Mouse (Mus musculus): ENCODE measurements around the gene Rap1gap2.

The Rap1gap2 gene

DNA sequence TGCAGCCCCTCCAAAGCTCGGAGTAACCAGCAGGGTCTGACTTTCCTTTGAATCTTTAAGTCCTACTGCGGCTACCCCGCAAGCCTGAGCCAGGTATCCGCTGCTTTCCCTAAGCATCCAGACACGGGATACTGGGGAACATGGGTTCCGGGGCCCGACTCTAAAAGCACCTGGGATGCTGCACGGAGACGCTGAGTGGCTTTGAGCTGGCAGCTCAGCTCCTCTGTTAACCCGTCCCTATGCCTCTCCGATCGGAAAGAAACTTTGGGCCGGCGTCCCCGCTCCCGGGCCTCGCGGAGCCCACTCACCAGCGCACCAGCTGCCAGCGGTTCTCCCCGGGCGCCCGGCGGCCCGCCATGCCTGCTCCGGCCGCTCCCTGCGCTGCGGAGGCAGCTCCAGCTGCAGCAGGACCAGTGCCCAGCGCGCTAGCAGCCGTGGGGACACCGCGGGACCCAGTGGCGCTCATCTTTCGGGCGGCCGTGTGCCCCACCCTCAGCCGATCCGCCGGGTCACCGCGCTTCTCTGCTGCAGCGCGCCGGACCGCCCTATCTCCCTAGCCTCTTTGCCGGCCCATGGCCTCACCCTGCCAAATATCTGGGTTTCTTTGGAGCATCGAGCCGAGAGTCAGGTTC, at the start of gene Rap1gap2:
TSS of gene Rap1gap2 (minus strand) at position 371 of the 632 bp plus-strand sequence.
- no peak for DNase-seq

DNA sequence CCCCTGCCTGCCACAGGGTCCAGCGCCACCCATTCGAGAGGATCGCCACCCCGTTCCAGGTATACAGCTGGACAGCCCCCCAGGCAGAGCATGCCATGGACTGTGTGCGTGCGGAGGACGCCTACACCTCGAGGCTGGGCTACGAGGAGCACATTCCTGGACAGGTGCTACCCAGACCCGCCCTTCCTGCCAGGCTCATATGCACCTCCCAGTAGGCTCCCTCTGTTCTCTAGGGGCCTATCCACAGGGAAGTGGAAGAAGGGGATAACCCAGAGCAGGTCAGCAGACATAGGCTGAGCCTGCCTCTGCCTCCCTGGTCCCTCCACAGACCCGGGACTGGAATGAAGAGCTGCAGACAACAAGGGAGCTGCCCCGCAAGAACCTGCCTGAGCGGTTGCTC, 49.6 kb upstream of the Rap1gap2 start:
- DNase-seq = no peak

GRCm38 (mm10) chr11:74655941-74656340, 45.2 kb upstream of the Rap1gap2 start:
- no peak for DNase-seq

- DNase-seq = no peak
Observed at GRCm38 (mm10) chr11:74653385-74653784, 42.7 kb upstream of the Rap1gap2 start.

- DNase-seq = no peak
Observed at GRCm38 (mm10) chr11:74652791-74653191, 42.1 kb upstream of the Rap1gap2 start.

DNA sequence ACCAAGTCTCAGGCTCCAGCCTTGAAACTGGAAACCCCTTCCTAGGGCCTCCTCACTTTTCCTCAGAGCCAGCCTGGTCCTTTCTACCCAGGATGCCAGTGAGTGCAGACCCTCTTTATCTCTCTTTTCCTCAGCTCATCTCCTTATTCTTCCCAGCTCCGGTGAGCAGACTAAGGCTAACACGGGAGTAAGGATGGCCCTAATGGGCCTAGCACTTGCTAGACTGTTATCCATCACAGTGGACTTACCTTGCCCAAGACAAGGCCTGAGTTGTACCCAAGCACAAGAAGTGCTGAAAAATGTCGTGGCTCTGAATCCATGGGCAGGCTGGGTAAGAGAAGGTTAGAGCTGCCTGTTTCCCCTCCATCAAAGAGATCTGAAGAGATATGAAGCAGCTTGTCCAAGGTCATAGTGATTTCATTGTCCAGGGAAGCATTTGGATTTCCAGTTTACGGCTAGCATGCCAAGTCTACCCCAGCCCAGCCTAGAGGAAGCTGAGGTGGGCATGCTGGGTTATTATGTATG, 39.9 kb upstream of the Rap1gap2 start:
- DNase-seq = no peak

- DNase-seq = peak in 1 of 2 experiments; percentile 17
Observed at GRCm38 (mm10) chr11:74649647-74650551, 39.2 kb upstream of the Rap1gap2 start.

- peak; percentile 98 for DNase-seq
Observed at GRCm38 (mm10) chr11:74649095-74649646, 38.5 kb upstream of the Rap1gap2 start, which contains the start of gene Cluh. TSS of gene Cluh (plus strand) at chr11:74649495.

DNA sequence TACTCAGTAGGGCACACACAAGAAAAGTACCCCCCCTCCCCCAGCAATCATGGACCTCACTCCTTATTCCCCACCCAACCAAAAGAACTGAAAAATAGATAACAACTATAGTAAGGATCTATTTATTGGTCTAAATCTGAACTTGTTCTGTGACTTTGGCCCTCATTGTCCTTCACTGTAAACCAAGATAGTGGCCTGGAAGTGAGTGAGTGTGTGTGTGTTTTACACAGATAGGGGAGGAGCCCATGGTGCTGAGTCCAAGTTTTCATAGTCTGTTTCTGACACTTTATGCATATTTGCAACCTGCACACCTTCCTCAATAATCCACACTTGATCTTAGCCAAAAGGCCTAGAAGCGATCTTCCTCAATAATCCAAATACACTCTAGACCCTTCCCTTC, 38.0 kb upstream of the Rap1gap2 start:
- no peak for DNase-seq

GRCm38 (mm10) chr11:74647966-74648365, 37.3 kb upstream of the Rap1gap2 start:
- no peak for DNase-seq

GRCm38 (mm10) chr11:74639628-74640027, 28.9 kb upstream of the Rap1gap2 start:
- no peak for DNase-seq

GRCm38 (mm10) chr11:74638791-74639411, 28.2 kb upstream of the Rap1gap2 start:
- DNase-seq = no peak

- peak; percentile 60 to 70 for DNase-seq
Observed at GRCm38 (mm10) chr11:74637971-74638790, 27.5 kb upstream of the Rap1gap2 start.

DNA sequence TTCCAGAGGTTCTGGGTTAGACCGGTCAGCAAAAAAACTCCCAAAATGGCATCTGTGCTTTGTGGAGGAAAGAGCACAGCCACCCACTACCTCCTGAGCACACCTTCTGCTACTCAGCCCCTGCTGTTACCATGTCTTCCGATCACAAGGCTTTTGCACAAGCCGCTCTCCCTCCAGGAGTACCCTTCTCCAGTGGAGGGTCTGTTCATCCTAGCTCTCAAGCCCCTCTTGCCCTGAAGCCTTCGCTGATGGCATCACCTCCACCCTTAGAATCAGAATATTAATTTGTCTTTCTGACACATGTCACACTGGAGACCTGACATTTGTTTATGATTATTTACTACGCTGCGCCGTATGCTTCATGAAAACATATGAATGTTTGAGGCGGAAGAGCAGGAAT, 26.8 kb upstream of the Rap1gap2 start:
- no peak for DNase-seq

DNA sequence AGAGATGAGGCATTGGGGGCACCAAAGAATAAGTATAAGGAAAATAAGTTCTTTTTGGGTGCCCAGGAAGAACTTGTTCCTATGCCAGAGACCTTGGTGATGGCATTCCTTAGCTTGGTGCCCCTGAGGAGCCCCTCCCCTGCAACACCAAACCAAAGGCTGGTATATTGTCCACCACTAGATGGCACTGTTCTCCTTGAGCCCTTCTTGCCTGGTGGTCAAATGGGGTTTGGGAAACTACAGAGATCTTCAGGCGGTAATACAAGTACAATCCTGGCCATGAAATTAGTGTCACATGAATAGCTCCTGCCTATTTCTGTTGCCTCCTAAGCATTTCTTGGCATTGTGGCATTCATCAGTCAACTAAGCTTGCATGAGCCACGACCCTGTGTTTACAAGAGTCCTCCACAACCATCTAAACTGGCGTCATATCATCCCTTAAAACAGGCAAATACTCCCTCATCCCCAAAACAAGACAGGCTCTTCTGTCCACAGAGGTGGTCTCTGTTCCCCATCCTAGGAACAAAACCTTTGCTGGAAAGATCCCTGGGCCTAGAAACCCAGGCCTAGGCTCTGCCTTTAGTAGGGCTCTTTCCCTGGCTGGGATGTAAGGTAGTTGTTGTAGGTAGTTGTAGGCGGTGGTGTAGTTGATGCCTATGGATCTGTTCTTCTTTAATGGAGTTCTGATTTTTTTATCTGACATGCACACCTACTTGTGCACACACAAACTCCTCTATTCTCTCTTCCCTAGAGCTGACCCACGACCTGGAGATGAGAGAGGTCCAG, 24.0 kb upstream of the Rap1gap2 start:
- DNase-seq = peak; percentile 45 to 46

DNA sequence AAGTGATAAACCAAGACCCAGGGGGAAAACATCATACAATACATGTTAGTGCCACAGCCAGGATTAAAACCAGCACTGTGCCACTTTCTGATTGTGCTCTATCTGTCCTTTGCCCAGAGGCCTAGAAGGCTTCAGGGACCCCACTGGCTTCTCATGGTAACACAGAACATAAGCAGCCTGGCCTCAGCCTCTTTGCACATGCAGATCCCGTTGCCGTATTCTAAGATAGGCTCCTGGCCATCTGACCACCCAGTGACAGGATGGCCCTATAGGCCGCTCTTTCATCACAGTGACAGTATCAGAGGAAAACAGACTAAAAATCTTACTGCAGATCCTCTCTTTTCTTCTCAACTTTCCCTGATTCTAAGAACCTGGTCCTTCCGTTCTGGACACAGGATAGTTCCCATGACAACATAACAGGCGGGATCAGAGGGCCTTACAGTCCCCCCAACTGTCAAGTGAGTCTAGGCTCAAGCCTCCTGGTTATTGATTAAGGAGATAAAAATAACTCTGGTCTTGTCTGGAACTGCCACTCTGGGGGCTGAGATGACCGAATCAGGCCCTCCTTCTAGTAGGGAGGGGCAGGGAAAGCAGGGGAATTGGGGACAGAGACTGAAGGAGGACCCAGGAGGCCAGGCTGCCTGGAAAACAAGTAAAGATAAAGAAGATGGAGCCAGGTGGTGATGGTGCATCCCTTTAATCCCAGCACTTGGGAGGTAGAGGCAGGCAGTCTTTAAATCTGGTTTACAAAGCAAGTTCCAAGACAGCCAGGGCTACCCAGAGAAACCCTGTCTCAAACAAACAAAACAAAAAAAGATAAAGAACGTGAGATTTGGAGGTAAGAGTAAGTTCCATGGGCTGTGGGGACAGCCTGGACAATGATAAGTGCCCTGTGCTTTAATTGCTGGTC, 21.4 kb upstream of the Rap1gap2 start:
- DNase-seq = no peak

DNA sequence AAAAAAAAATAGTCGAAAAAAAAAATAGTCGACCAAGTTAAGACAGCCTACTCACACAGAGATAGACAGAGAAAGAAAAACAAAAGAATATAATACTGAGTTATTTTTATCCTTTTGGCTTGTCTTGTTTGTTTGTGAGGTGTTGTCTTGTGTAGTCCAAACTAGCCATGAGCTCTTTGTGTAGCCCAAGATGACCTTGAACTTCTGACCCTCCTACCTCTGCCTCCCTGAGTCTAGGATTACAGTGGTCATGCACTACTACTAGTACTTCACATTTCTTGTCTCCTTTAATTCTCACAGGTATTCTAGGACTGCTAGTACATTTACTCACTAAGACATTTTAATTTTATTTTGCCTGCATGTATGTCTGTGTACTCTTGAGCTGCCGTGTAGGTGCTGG, 16.8 kb upstream of the Rap1gap2 start:
- DNase-seq = no peak

GRCm38 (mm10) chr11:74625333-74625732, 14.6 kb upstream of the Rap1gap2 start:
- DNase-seq = no peak

DNA sequence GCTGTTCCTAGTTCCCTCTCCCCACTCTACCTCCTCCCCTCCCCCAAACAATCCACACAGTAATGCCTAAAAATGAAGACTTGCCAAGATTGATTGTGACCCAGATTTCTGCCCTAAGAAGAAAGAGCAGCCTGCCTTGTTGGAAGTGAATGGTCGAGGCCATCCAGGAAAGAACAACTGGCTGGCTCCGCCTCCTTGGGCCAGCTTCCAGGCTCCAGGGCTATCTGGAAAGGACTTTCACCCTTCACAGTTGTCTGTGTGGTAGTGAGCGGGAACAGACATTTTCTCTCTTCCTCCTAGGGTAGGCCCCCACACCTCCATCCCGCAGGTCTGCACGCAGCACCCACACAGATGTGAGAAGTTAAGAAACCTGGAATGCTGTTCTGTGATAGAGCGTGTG, 13.0 kb upstream of the Rap1gap2 start:
- no peak for DNase-seq

Data from thymus, postnatal 36 days (tissue).